Mouse (Mus musculus) v-Abl transformed pro-B cells (cell line): Measurements from ENCODE around the gene Adarb2.

Source experiments
- in situ Hi-C, 2 experiments: fragments of 400-800 bp; cut with MboI; formaldehyde crosslinking; loops; one replicate each; pipeline ENCODE4 v1.15.1; 2025; ENCODE audit not compliant: unreplicated experiment in 2 of 2

The Adarb2 gene

GRCm38 (mm10) chr13:8770616-8771015, 568.0 kb downstream of the Adarb2 start:
- in situ Hi-C loops, result loop anchor here in 1 of 2 experiments (10.0 kb wide), 1 partner anchor 1936 kb away; no protein-coding TSS in a partner anchor

GRCm38 (mm10) chr13:8780441-8780840, 577.8 kb downstream of the Adarb2 start:
- in situ Hi-C loops, result loop anchor here in 1 of 2 experiments (25.0 kb wide), 1 partner anchor 1943 kb away; no protein-coding TSS in a partner anchor

GRCm38 (mm10) chr13:8782636-8783035, 580.0 kb downstream of the Adarb2 start:
- in situ Hi-C loops, result loop anchor here in 1 of 2 experiments (25.0 kb wide), 1 partner anchor 1945 kb away; no protein-coding TSS in a partner anchor

GRCm38 (mm10) chr13:8783686-8784307, 581.1 kb downstream of the Adarb2 start:
- in situ Hi-C loops, result loop anchor here in 1 of 2 experiments (25.0 kb wide), 1 partner anchor 1946 kb away; no protein-coding TSS in a partner anchor

- in situ Hi-C loops, result loop anchor here in 1 of 2 experiments (25.0 kb wide), 1 partner anchor 1947 kb away; no protein-coding TSS in a partner anchor
Observed at GRCm38 (mm10) chr13:8784308-8785061, 581.8 kb downstream of the Adarb2 start.

- in situ Hi-C loops, result loop anchor here in 1 of 2 experiments (25.0 kb wide), 1 partner anchor 1948 kb away; no protein-coding TSS in a partner anchor
Observed at GRCm38 (mm10) chr13:8785185-8785584, 582.5 kb downstream of the Adarb2 start.

- in situ Hi-C loops, result loop anchor here in 1 of 2 experiments (25.0 kb wide), 1 partner anchor 1956 kb away; no protein-coding TSS in a partner anchor
Observed at GRCm38 (mm10) chr13:8793217-8793616, 590.6 kb downstream of the Adarb2 start.

- in situ Hi-C loops, result no loop called here
Observed at GRCm38 (mm10) chr13:8800576-8800975, 597.9 kb downstream of the Adarb2 start.

GRCm38 (mm10) chr13:8805931-8806330, 603.3 kb downstream of the Adarb2 start:
- in situ Hi-C loops, result no loop called here
